26 mouse cellular contexts compared by ENCODE assay signal in genomic region chr15:62460026-62460607, GRCm38 (mm10).
DNase-seq lines count a peak whose midpoint lies in the region; ATAC-seq and TF ChIP-seq lines count a peak whose summit lies in the region.
"Had no signal": no experiment of that assay in that cellular context is flagged by ENCODE, and none has a peak within 500 bp of the region (broad histone marks: within the 10 kb centered on the region; RNA-seq: fewer than 3 reads in every experiment).

No protein-coding gene starts in this region.

- no peaks in the 10 kb centered on the region for H3K36me3 ChIP-seq in kidney, postnatal 0 days (ENCODE audit: insufficient read depth, low read length)
- no peaks in the 10 kb centered on the region for H3K36me3 ChIP-seq in hindbrain, embryonic 10.5 days
- H3K36me3 ChIP-seq: heart, embryonic 13.5 days; liver, embryonic 12.5 days; midbrain, embryonic 12.5 days; stomach, embryonic 15.5 days had no signal

- WGBS in kidney, postnatal 0 days, result 72% methylated on average over 6 of the region's 6 CpGs
- WGBS in hindbrain, embryonic 10.5 days, result 72% methylated on average over 6 of the region's 6 CpGs

- no peak overlapping the region for H3K4me3 ChIP-seq in kidney, postnatal 0 days (replicated peaks; ENCODE audit: low read depth, low read length)
- H3K4me3 ChIP-seq in hindbrain, embryonic 10.5 days, result no peak overlapping the region
- H3K4me3 ChIP-seq: forebrain, embryonic 13.5 days; heart, embryonic 13.5 days; layer of hippocampus, adult 2 months; liver, embryonic 12.5 days; megakaryocyte, embryonic 14.5 days; midbrain, embryonic 12.5 days; stomach, embryonic 15.5 days had no signal

- DNase-seq in kidney, postnatal 0 days (ENCODE audit: low spot score), result no peak
- no peak for DNase-seq in kidney, adult 18-20 months
- no peak for DNase-seq in hindbrain, embryonic 10.5 days (ENCODE audit: low spot score)
- no peak for DNase-seq in lung, postnatal 36 days
- DNase-seq: adrenal gland, postnatal 14 days; B cell, adult 2 months; cerebellum, adult 11 months; cerebellum, adult 9-10 months; cerebellum, postnatal 36 days; gastrocnemius, postnatal 10 days; heart, postnatal 10 days; kidney, postnatal 10 days; liver, postnatal 0 days; lung, postnatal 4 days; right cerebral cortex, postnatal 25 days; thymus, postnatal 25 days had no signal

- no peaks in the 10 kb centered on the region for H3K9me3 ChIP-seq in kidney, postnatal 0 days (replicated peaks; ENCODE audit: low read length)
- H3K9me3 ChIP-seq in hindbrain, embryonic 10.5 days, result no peaks in the 10 kb centered on the region
- H3K9me3 ChIP-seq: forebrain, embryonic 13.5 days; heart, embryonic 13.5 days; liver, embryonic 12.5 days; midbrain, embryonic 12.5 days; stomach, embryonic 15.5 days had no signal

- no peak overlapping the region for H3K4me2 ChIP-seq in kidney, postnatal 0 days (ENCODE audit: low read length)
- H3K4me2 ChIP-seq: forebrain, embryonic 13.5 days; heart, embryonic 13.5 days; liver, embryonic 12.5 days; midbrain, embryonic 12.5 days; stomach, embryonic 15.5 days had no signal

- no peaks in the 10 kb centered on the region for H3K4me1 ChIP-seq in kidney, postnatal 0 days (replicated peaks; ENCODE audit: insufficient read depth, low read length)
- H3K4me1 ChIP-seq in hindbrain, embryonic 10.5 days (replicated peaks), result peaks cover 5% of the 10 kb centered on the region
- H3K4me1 ChIP-seq: stomach, embryonic 15.5 days had no signal

- no peaks in the 10 kb centered on the region for H3K27me3 ChIP-seq in kidney, postnatal 0 days (ENCODE audit: insufficient read depth, low read length)
- no peaks in the 10 kb centered on the region; the same call in 1 of the 2 replicates for H3K27me3 ChIP-seq in hindbrain, embryonic 10.5 days (ENCODE audit: insufficient read depth, poor library complexity, severe bottlenecking)
- H3K27me3 ChIP-seq: forebrain, embryonic 13.5 days; heart, embryonic 13.5 days; liver, embryonic 12.5 days; midbrain, embryonic 12.5 days; stomach, embryonic 15.5 days had no signal

- no peak for TF ChIP-seq CTCF in kidney, postnatal 0 days (IDR thresholded peaks at IDR 0.05; ENCODE audit: low read depth)

- H3K27ac ChIP-seq in kidney, postnatal 0 days, result no peak overlapping the region
- H3K27ac ChIP-seq in hindbrain, embryonic 10.5 days, result no peak overlapping the region
- H3K27ac ChIP-seq: forebrain, embryonic 13.5 days; heart, embryonic 13.5 days; hindbrain, postnatal 0 days; layer of hippocampus, adult 2 months; liver, embryonic 12.5 days; midbrain, embryonic 12.5 days; stomach, embryonic 15.5 days had no signal

- ATAC-seq in kidney, postnatal 0 days (replicated peaks; ENCODE audit: low FRiP score, low read depth), result peak; percentile 71
- peak; percentile 8 for ATAC-seq in CD4-positive, CD25-positive, alpha-beta regulatory T cell, adult 4 months
- ATAC-seq in inflammation-experienced regulatory T-cells, adult 6 months, result peak; percentile 4
- ATAC-seq: forebrain, embryonic 13.5 days; hindbrain, postnatal 0 days; liver, embryonic 12.5 days; liver, postnatal 0 days had no signal

- H3K9ac ChIP-seq in kidney, postnatal 0 days (ENCODE audit: low read depth, low read length), result no peak overlapping the region
- H3K9ac ChIP-seq: forebrain, embryonic 13.5 days; heart, embryonic 13.5 days; liver, embryonic 12.5 days; liver, postnatal 0 days; midbrain, embryonic 12.5 days; stomach, embryonic 15.5 days had no signal

Comparison
In these comparisons a context has a peak if more than half of its experiments do, and no peak if none do; other contexts are left out.
1. ATAC-seq: peak in every context shown above with its lines; median percentile 71 in kidney, postnatal 0 days; 8 in CD4-positive, CD25-positive, alpha-beta regulatory T cell, adult 4 months; 4 in inflammation-experienced regulatory T-cells, adult 6 months.